Mouse (Mus musculus): Measurements from ENCODE around the gene Syngr2.

- TF ChIP-seq CTCF (IDR thresholded peaks at IDR 0.05; ENCODE audit: low read depth) (no peak), EP300 (IDR thresholded peaks at IDR 0.05; ENCODE audit: low read depth) (no peak)
These were observed 2.7 kb upstream of the Syngr2 start for GRCm38 (mm10) chr11:117806781-117807180.
